Mouse (Mus musculus): ENCODE results near the gene Gm3558. TPM values are rescaled to one million over a fixed set of nuclear protein-coding genes. Genes with fewer than 3 reads are reported as not detected.
A peak's percentile ranks its signal among the peaks of the same experiment; 100 is the strongest.
"Not testable (repeated sequence)": the region's sequence is repeated elsewhere in the genome, so short reads cannot be mapped to it uniquely, and the experiment has no call there.

Gm3558 gene
- total RNA-seq (2021) = 1 to 10 TPM; 1.6 to 2.2 TPM
- long read RNA-seq, experiment 1, partial matches to known transcripts = 0 of 4 reads
- long read RNA-seq, experiment 1, other reads (novel, unspliced or antisense) = 4 of 4 reads
- long read RNA-seq, experiment 2, partial matches to known transcripts = 1 of 8 reads
- long read RNA-seq, experiment 2, other reads (novel, unspliced or antisense) = 7 of 8 reads

- DNase-seq; intact Hi-C loops (cut with DNase I; ENCODE audit: low total_unique reads): not testable (repeated sequence)
Observed at GRCm38 (mm10) chr14:7568382-7568781, at the start of gene Gm3558. TSS of gene Gm3558 (minus strand) at chr14:7568566.

GRCm38 (mm10) chr14:7595492-7595891 is 27.1 kb upstream of the Gm3558 start, which contains the start of gene Gm10338:
TSS of gene Gm10338 (minus strand) at chr14:7595592.
- intact Hi-C loops (cut with DNase I; ENCODE audit: low total_unique reads); DNase-seq: not testable (repeated sequence)

- DNase-seq = peak; percentile 1
- intact Hi-C loops (cut with DNase I; ENCODE audit: low total_unique reads) = not testable (repeated sequence)
Observed at GRCm38 (mm10) chr14:7567890-7568289, 476 bp downstream of the Gm3558 start.

- DNase-seq; intact Hi-C loops (cut with DNase I; ENCODE audit: low total_unique reads): not testable (repeated sequence)
Observed at GRCm38 (mm10) chr14:7567266-7567665, 1.1 kb downstream of the Gm3558 start.

Other genes starting within 250 kb of the Gm3558 start
- gene Gm5797, start 236.2 kb downstream of the Gm3558 start, total RNA-seq (2021) = not detected
- gene Gm8374, start 203.4 kb downstream of the Gm3558 start, total RNA-seq (2021) = not detected
- gene Gm3755, start 117.6 kb downstream of the Gm3558 start, total RNA-seq (2021) = not detected
- gene Gm3752, start 84.8 kb downstream of the Gm3558 start, total RNA-seq (2021) = not detected
- not detected for gene Gm10338, start 27.0 kb upstream of the Gm3558 start, total RNA-seq (2021)
- not detected for gene Gm10128, start 75.4 kb upstream of the Gm3558 start, total RNA-seq (2021)
- gene Gm26661, start 223.0 kb upstream of the Gm3558 start, total RNA-seq (2021) = not detected
- gene Flnb, start 249.4 kb upstream of the Gm3558 start, total RNA-seq (2021) = 10 to 100 TPM; 19.9 to 20.8 TPM